24 mouse cellular contexts compared by ENCODE assay signal in the genomic region with DNA sequence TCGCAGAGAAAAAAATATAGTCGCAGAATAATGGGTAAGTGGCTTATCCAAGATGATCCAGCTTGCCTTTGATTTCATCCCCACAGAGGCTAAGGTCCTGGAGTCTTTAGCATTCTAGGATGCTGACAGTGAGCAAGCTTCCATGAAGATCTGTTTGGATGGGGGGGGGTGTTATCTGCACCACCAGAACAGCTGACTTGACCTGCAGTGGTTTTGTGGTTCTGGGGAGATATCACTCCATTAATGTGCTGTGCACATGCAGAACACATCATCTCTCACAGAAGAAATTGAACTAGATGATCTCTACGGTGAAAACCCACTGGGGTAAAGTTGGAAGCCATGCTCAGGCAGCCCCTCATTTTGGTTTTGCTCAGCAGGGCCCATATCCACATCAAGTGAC. TPM values are rescaled to one million over a fixed set of nuclear protein-coding genes. Genes with fewer than 3 reads are reported as not detected.
DNase-seq lines count a peak whose midpoint lies in the region; ATAC-seq and TF ChIP-seq lines count a peak whose summit lies in the region.
"Had no signal": no experiment of that assay in that cellular context is flagged by ENCODE, and none has a peak within 500 bp of the region (broad histone marks: within the 10 kb centered on the region; RNA-seq: fewer than 3 reads in every experiment).

No protein-coding gene starts in this region.

- TF ChIP-seq RAD21 in MEL (IDR thresholded peaks at IDR 0.05; ENCODE audit: low read depth, low read length): no peak

- peak; percentile 75 for DNase-seq in heart, adult 11 months
- DNase-seq in 416B (ENCODE audit: low read depth) (peak; percentile 59), MEL (ENCODE audit: low read depth, low spot score) (no peak)
- no peak for DNase-seq in hindbrain, postnatal 0 days (ENCODE audit: low spot score)
- no peak for DNase-seq in frontal cortex, postnatal 25 days (ENCODE audit: low spot score in 2 of 2)
- DNase-seq: adrenal gland, adult 2 months; adrenal gland, adult 8-10 months; adrenal gland, postnatal 10 days; adrenal gland, postnatal 14 days; adrenal gland, postnatal 25 days; adrenal gland, postnatal 36 days; B cell, adult 2 months; cerebellum, adult 11 months; cerebellum, adult 11-12 months; cerebellum, adult 18-20 months; cerebellum, adult 2 months; cerebellum, adult 8-10 months had no signal

- no peak for ATAC-seq in heart, embryonic 12.5 days (ENCODE audit: insufficient number of reproducible peaks, low FRiP score)
- peak; percentile 62 for ATAC-seq in common myeloid progenitor, adult 5-6 weeks (replicated peaks; ENCODE audit: low read depth, poor library complexity, severe bottlenecking)
- no peak for ATAC-seq in hindbrain, postnatal 0 days
- no peak for ATAC-seq in activated CD4-positive, CD25-positive, alpha-beta regulatory T cell, adult 4 months
- ATAC-seq: CD4-positive, CD25-positive, alpha-beta regulatory T cell, adult 4 months; Patski had no signal

- no peak for TF ChIP-seq CTCF in MEL (IDR thresholded peaks at IDR 0.05 in 2 of 3, conservative IDR thresholded peaks at IDR 0.05 in 1 of 3; ENCODE audit: control insufficient read depth in 1 of 3, insufficient read depth in 1 of 3, low read depth in 2 of 3, low read length in 3 of 3, poor library complexity in 1 of 3, severe bottlenecking in 1 of 3)
- no peak for TF ChIP-seq CTCF in hindbrain, postnatal 0 days (IDR thresholded peaks at IDR 0.05; ENCODE audit: low read depth)

- H3K9ac ChIP-seq in heart, embryonic 12.5 days: no peak overlapping the region
- H3K9ac ChIP-seq in MEL (ENCODE audit: control insufficient read depth, low read depth, low read length, poor library complexity, severe bottlenecking): no peak overlapping the region
- no peak overlapping the region for H3K9ac ChIP-seq in hindbrain, postnatal 0 days (replicated peaks; ENCODE audit: low read length)

- no peaks in the 10 kb centered on the region for H3K9me3 ChIP-seq in heart, embryonic 12.5 days (replicated peaks)
- no peaks in the 10 kb centered on the region for H3K9me3 ChIP-seq in MEL (replicated peaks; ENCODE audit: insufficient read depth, low read length)
- no peaks in the 10 kb centered on the region for H3K9me3 ChIP-seq in hindbrain, postnatal 0 days (ENCODE audit: low read length)
- H3K9me3 ChIP-seq: G1E had no signal

- 88% methylated on average over 3 of the region's 3 CpGs for WGBS in heart, embryonic 12.5 days
- WGBS in hindbrain, postnatal 0 days: 89% methylated on average over 3 of the region's 3 CpGs

- no peak overlapping the region for H3K4me3 ChIP-seq in heart, embryonic 12.5 days
- H3K4me3 ChIP-seq in MEL (ENCODE audit: control insufficient read depth in 1 of 2, insufficient read depth in 1 of 2, low read depth in 2 of 2, low read length in 2 of 2): no peak overlapping the region
- no peak overlapping the region for H3K4me3 ChIP-seq in hindbrain, postnatal 0 days (ENCODE audit: low read length)

- H3K27me3 ChIP-seq in heart, embryonic 12.5 days (replicated peaks): no peaks in the 10 kb centered on the region
- peaks cover 2 to 3% of the 10 kb centered on the region in 2 experiments; a peak in 3 of 4 replicates for H3K27me3 ChIP-seq in MEL (ENCODE audit: control insufficient read depth in 1 of 2, insufficient read depth in 2 of 2, low read length in 2 of 2)
- no peaks in the 10 kb centered on the region for H3K27me3 ChIP-seq in hindbrain, postnatal 0 days (ENCODE audit: insufficient read depth, low read length)
- H3K27me3 ChIP-seq: CH12.LX, Patski had no signal

- peaks cover 13% of the 10 kb centered on the region for H3K4me1 ChIP-seq in heart, embryonic 12.5 days (replicated peaks)
- no peaks in the 10 kb centered on the region for H3K4me1 ChIP-seq in MEL (ENCODE audit: control insufficient read depth in 1 of 2, insufficient read depth in 2 of 2, low read length in 2 of 2)
- H3K4me1 ChIP-seq in hindbrain, postnatal 0 days (ENCODE audit: insufficient read depth, low read length): no peaks in the 10 kb centered on the region

- H3K4me2 ChIP-seq in heart, embryonic 12.5 days: no peak overlapping the region
- H3K4me2 ChIP-seq in hindbrain, postnatal 0 days (ENCODE audit: low read depth, low read length): no peak overlapping the region

- no peak overlapping the region for H3K27ac ChIP-seq in heart, embryonic 12.5 days (ENCODE audit: poor library complexity, severe bottlenecking)
- H3K27ac ChIP-seq in MEL (ENCODE audit: control insufficient read depth, low read depth, low read length): no peak overlapping the region
- H3K27ac ChIP-seq in hindbrain, postnatal 0 days: no peak overlapping the region

- no peak for TF ChIP-seq POLR2A in MEL (IDR thresholded peaks at IDR 0.05; ENCODE audit: control insufficient read depth in 1 of 2, insufficient read depth in 1 of 2, low read depth in 1 of 2, low read length in 2 of 2, poor library complexity in 1 of 2)

- H3K36me3 ChIP-seq in heart, embryonic 12.5 days: peaks cover 39% of the 10 kb centered on the region
- H3K36me3 ChIP-seq in MEL (ENCODE audit: control insufficient read depth in 1 of 2, insufficient read depth in 2 of 2, low read length in 2 of 2): no peaks in the 10 kb centered on the region
- no peaks in the 10 kb centered on the region for H3K36me3 ChIP-seq in hindbrain, postnatal 0 days (ENCODE audit: insufficient read depth, low read length)
- H3K36me3 ChIP-seq: G1E had no signal

- H3K79me2 ChIP-seq in MEL (ENCODE audit: control insufficient read depth, insufficient read depth, low read length, poor library complexity): no peaks in the 10 kb centered on the region

- TF ChIP-seq EP300 in MEL (IDR thresholded peaks at IDR 0.05; ENCODE audit: low read depth in 1 of 2, low read length in 2 of 2): no peak

TF ChIP-seq in MEL, 35 proteins besides CTCF, POLR2A, EP300 and RAD21:
- TF ChIP-seq RCOR1 (IDR thresholded peaks at IDR 0.05; ENCODE audit: low read depth, low read length) (no peak), ZC3H11A (IDR thresholded peaks at IDR 0.05; ENCODE audit: low read depth, low read length) (no peak), NELFE (IDR thresholded peaks at IDR 0.05; ENCODE audit: low read depth, low read length) (no peak), GATA1 (IDR thresholded peaks at IDR 0.05; ENCODE audit: low read depth, low read length) (0 out of 2 replicates have a peak, but pooled peaks have one; percentile 34), ETS1 (IDR thresholded peaks at IDR 0.05; ENCODE audit: low read depth, low read length) (0 out of 2 replicates have a peak, but pooled peaks have one; percentile 30), SIN3A (IDR thresholded peaks at IDR 0.05; ENCODE audit: low read length) (no peak), ZNF384 (IDR thresholded peaks at IDR 0.05; ENCODE audit: low read depth, low read length) (no peak), MAFK (IDR thresholded peaks at IDR 0.05; ENCODE audit: borderline replicate concordance, low read depth, low read length) (no peak), ZKSCAN1 (IDR thresholded peaks at IDR 0.05; ENCODE audit: low read depth, low read length) (no peak), USF2 (IDR thresholded peaks at IDR 0.05; ENCODE audit: borderline replicate concordance in 1 of 2, insufficient read depth in 1 of 2, low read depth in 1 of 2, low read length in 2 of 2) (no peak), ZMIZ1 (IDR thresholded peaks at IDR 0.05; ENCODE audit: low read depth, low read length) (no peak), ELF1 (IDR thresholded peaks at IDR 0.05; ENCODE audit: low read depth, low read length) (no peak), POLR2AphosphoS5 (IDR thresholded peaks at IDR 0.05; ENCODE audit: borderline replicate concordance, low read depth, low read length) (no peak), TBP (IDR thresholded peaks at IDR 0.05; ENCODE audit: low read depth, low read length) (no peak), USF1 (IDR thresholded peaks at IDR 0.05; ENCODE audit: low read depth, low read length) (no peak)
TF ChIP-seq in MEL: peak in this region for 2.

RNA-seq across cellular contexts. Expression of a gene that starts 24.0 kb away (rescaled TPM):
- 102 TPM in 2 replicates for polyA plus RNA-seq in heart, embryonic 12.5 days (2016; fragmentation: Nextera tagmentation; extraction: Ambion mirVana)
- not detected in 2 replicates for total RNA-seq in MEL (2012; rRNA removed)
- not detected for polyA plus RNA-seq in MEL (2012; ENCODE audit: insufficient read depth in 1 of 2, insufficient read length in 2 of 2, low read depth in 1 of 2, low replicate concordance in 2 of 2, missing spikeins in 1 of 2)
- total RNA-seq in common myeloid progenitor, adult 5-6 weeks (2017): 0.39 TPM in 1 of 2 replicates, not detected in the other
- 6.2 and 14.5 TPM in 2 replicates for total RNA-seq in hindbrain, postnatal 0 days (2014; rRNA removed)
- polyA plus RNA-seq in hindbrain, postnatal 0 days (2015; fragmentation: Nextera tagmentation; extraction: Ambion mirVana): 13.6 and 14.9 TPM in 2 replicates
- polyA plus RNA-seq in activated CD4-positive, CD25-positive, alpha-beta regulatory T cell, adult 4 months (2017; shearing (Covaris generic)): under 1 TPM; 0.45 to 0.73 TPM
- polyA plus RNA-seq: G1E had no signal

RNA-seq across cellular contexts. Expression of a gene that starts 41.3 kb away (rescaled TPM):
- 15.2 and 19.6 TPM in 2 replicates for polyA plus RNA-seq in heart, embryonic 12.5 days (2016; fragmentation: Nextera tagmentation; extraction: Ambion mirVana)
- total RNA-seq in MEL (2012; rRNA removed): 2.5 and 3.9 TPM in 2 replicates
- polyA plus RNA-seq in MEL (2012; ENCODE audit: insufficient read depth in 1 of 2, insufficient read length in 2 of 2, low read depth in 1 of 2, low replicate concordance in 2 of 2, missing spikeins in 1 of 2): 1 to 10 TPM in 1 of 2 experiments, not detected in 1; 5.2 TPM
- total RNA-seq in common myeloid progenitor, adult 5-6 weeks (2017): 11.1 and 12.7 TPM in 2 replicates
- total RNA-seq in hindbrain, postnatal 0 days (2014; rRNA removed): 30.2 and 43.7 TPM in 2 replicates
- 26.1 and 36.1 TPM in 2 replicates for polyA plus RNA-seq in hindbrain, postnatal 0 days (2015; fragmentation: Nextera tagmentation; extraction: Ambion mirVana)
- 10 to 100 TPM; 23.5 to 36.9 TPM for polyA plus RNA-seq in activated CD4-positive, CD25-positive, alpha-beta regulatory T cell, adult 4 months (2017; shearing (Covaris generic))

RNA-seq across cellular contexts. Expression of a gene that starts 41.4 kb away (rescaled TPM):
- 31.2 and 35.0 TPM in 2 replicates for polyA plus RNA-seq in heart, embryonic 12.5 days (2016; fragmentation: Nextera tagmentation; extraction: Ambion mirVana)
- total RNA-seq in MEL (2012; rRNA removed): 23.8 and 25.8 TPM in 2 replicates
- polyA plus RNA-seq in MEL (2012; ENCODE audit: insufficient read depth in 1 of 2, insufficient read length in 2 of 2, low read depth in 1 of 2, low replicate concordance in 2 of 2, missing spikeins in 1 of 2): 10 to 100 TPM in 1 of 2 experiments, not detected in 1; 39.8 TPM
- 38.1 and 41.4 TPM in 2 replicates for total RNA-seq in common myeloid progenitor, adult 5-6 weeks (2017)
- total RNA-seq in hindbrain, postnatal 0 days (2014; rRNA removed): 11.2 and 11.7 TPM in 2 replicates
- 52.1 and 53.0 TPM in 2 replicates for polyA plus RNA-seq in hindbrain, postnatal 0 days (2015; fragmentation: Nextera tagmentation; extraction: Ambion mirVana)
- polyA plus RNA-seq in activated CD4-positive, CD25-positive, alpha-beta regulatory T cell, adult 4 months (2017; shearing (Covaris generic)): 10 to 100 TPM; 16.8 to 21.4 TPM

Comparison
In these comparisons a context has a peak if more than half of its experiments do, and no peak if none do; other contexts are left out.
1. DNase-seq: peak in heart, adult 11 months (single experiment) and 416B (single experiment); none in MEL (single experiment), hindbrain, postnatal 0 days (single experiment) and frontal cortex, postnatal 25 days (0 of 2).